Mouse (Mus musculus) small intestine, adult 2 months (tissue): Measurements from ENCODE around the gene Tmem8. TPM values are rescaled to one million over a fixed set of nuclear protein-coding genes. Genes with fewer than 3 reads are reported as not detected.

Experiments
- H3K27ac ChIP-seq: fragments of 200-500 bp; 2 replicates; pipeline ENCODE4 v1.5.1; 2012; ENCODE audit warnings: low read depth, low read length, control low read depth, inconsistent platforms; ENCODE audit not compliant: insufficient read depth
- H3K27me3 ChIP-seq: fragments of 200-500 bp; 2 replicates; pipeline ENCODE4 v1.6.1; 2012; ENCODE audit warnings: mild to moderate bottlenecking, moderate library complexity, low read length, inconsistent platforms; ENCODE audit not compliant: control insufficient read depth, insufficient read depth
- H3K36me3 ChIP-seq: fragments of 200-500 bp; 2 replicates; pipeline ENCODE4 v1.6.1; 2012; ENCODE audit warnings: mild to moderate bottlenecking, low read length, control low read depth, inconsistent platforms; ENCODE audit not compliant: control insufficient read depth, insufficient read depth
- H3K4me1 ChIP-seq: fragments of 200-500 bp; 2 replicates; pipeline ENCODE4 v1.6.1; 2012; ENCODE audit warnings: low read length, inconsistent platforms, mixed read lengths; ENCODE audit not compliant: control insufficient read depth, insufficient read depth, insufficient read length
- H3K4me3 ChIP-seq: fragments of 200-500 bp; 2 replicates; pipeline ENCODE4 v1.5.1; 2012; ENCODE audit warnings: low read depth, mild to moderate bottlenecking, control low read depth, inconsistent platforms, low read length, moderate library complexity
- CTCF ChIP-seq: fragments of 200-500 bp; IDR thresholded peaks from 2 replicates; pipeline ENCODE4 v1.5.1; 2012; ENCODE audit warnings: low read depth, mild to moderate bottlenecking, control low read depth, inconsistent platforms, low read length, moderate library complexity, mixed read lengths; ENCODE audit not compliant: insufficient replicate concordance, insufficient read length; ENCODE audit errors: extremely low read depth
- POLR2A ChIP-seq: fragments of 200-500 bp; IDR thresholded peaks from 2 replicates; pipeline ENCODE4 v1.6.1; 2012; ENCODE audit warnings: low read depth, mild to moderate bottlenecking, control low read depth, inconsistent platforms, low read length, moderate library complexity
- WGBS: fragments of 180-500 bp; shearing (Covaris S2); methylation state at CpG from one replicate; pipeline ENCODE4 v1.1.7; 2018; 5-methylcytosine and 5-hydroxymethylcytosine counted together
- polyA plus RNA-seq: library from polyadenylated mRNA; depleted of rRNA; stranded (reverse); fragments of >200 nt; gene quantifications from 2 replicates; pipeline ENCODE4 v1.2.3, GENCODE M21; 2012

The Tmem8 gene
- polyA plus RNA-seq, 1 experiment = 283 TPM

DNA sequence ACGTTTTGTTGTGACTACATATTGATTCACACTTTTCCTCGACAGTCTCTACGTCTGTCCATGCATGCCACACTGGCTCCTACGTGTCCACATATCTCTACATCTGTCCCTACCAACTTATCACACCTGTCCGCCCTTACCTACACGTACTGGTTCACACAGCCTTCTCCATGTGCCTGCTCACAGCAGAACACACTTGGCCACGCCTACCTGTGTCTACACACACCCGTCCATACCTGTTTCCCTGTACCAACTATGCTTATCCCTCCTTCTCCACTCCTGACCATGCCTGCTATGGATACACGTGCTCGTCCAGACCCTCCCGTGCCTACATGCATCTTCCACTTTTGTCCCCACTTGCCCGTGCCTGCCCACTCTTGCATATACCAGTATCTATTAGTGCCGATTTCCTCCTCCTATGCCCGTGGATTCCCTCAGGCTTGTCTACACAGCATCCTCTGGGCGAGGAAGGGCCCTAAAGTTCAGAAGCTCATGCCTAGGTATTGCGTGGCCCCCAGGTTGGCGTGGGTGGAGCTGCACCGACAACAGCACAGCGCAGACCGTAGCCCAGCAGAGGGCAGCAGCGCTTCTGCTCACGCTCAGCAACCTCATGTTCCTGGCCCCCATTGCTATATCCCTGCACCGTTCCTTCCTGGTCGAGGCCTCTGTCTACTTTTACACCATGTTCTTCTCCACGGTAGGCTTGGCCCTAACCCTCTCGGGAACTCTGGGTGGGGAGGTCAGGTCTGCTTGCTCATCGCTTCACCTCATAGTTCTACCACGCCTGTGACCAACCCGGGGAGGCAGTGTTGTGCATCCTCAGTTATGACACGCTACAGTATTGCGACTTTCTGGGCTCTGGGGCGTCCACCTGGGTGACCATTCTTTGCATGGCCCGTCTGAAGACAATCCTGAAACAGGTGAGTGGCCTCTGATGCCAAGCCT, 6.9 kb downstream of the Tmem8 start:
- no peak overlapping the region for H3K27ac ChIP-seq
- no peaks in the 10 kb centered on the region for H3K27me3 ChIP-seq
- H3K4me3 ChIP-seq = no peak overlapping the region
- 31% methylated on average over 33 of the region's 33 CpGs for WGBS
- H3K4me1 ChIP-seq = peaks cover 25% of the 10 kb centered on the region
- TF ChIP-seq POLR2A (no peak), CTCF (peak; percentile 68)
- peaks cover 18% of the 10 kb centered on the region; the same call in 1 of the 2 replicates for H3K36me3 ChIP-seq

DNA sequence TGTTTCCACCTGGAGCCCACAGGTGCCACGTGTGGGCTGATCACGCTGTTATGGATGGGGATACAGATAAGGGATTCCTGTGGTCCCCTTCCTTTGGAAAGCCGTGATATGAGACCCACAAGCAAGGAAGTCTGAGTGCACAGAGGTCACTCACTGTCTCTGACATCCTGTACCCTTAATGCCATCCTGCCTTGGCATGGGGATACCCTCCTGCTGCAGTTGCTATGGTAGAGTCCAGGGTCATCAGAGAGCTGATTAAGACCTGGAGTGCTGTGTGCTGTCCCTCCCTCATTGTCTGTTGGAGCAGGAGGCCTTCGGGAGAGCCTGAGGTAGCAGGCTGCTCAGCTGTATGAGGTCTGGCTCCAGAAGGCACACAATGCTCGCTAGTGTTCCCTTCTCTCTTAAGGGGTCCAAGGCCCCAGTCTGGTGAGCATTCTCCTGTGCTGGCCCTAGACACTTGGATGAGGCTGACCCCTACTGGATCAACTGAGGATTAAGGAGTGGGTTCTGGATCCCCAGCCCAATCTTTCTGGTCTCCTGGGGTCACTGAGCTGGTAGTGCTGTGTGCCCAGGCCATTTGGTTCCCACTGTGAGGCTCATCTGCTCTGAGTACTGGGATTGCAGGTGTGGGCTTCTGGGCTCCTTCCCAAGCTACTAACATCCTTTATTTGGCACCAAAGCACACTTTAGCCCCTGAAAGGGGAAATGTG, 9.5 kb downstream of the Tmem8 start:
- TF ChIP-seq POLR2A = no peak
- TF ChIP-seq CTCF = peak; percentile 10; the same call in 1 of the 2 replicates
- H3K27me3 ChIP-seq = no peaks in the 10 kb centered on the region
- H3K4me3 ChIP-seq = no peak overlapping the region
- H3K4me1 ChIP-seq = peaks cover 12% of the 10 kb centered on the region
- WGBS = 65% methylated on average over 5 of the region's 5 CpGs
- peaks cover 28% of the 10 kb centered on the region for H3K36me3 ChIP-seq
- no peak overlapping the region for H3K27ac ChIP-seq

DNA sequence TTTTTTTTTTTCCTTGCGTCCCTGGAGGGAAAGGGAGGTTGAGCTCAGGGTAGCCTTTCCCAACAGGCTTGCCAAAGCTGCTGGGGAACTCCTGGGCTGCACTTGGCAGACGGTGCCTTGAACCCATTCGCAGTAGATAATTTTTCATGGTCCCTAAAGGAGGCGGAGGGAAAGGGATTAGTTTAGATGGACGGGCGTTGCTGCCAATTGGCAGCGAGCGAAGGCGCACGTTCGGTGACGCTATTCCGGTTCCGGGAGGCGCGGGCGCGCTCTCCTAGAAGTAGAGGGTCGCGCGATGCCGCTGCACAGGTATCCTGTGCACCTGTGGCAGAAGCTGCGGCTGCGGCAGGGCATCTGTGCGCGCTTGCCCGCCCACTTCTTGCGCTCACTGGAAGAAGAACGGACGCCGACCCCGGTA, 10.2 kb downstream of the Tmem8 start, which contains the start of gene Mrpl28:
TSS of gene Mrpl28 (plus strand) at position 234 of the 418 bp plus-strand sequence.
- under 1% methylated on average over 32 of the region's 32 CpGs for WGBS

DNA sequence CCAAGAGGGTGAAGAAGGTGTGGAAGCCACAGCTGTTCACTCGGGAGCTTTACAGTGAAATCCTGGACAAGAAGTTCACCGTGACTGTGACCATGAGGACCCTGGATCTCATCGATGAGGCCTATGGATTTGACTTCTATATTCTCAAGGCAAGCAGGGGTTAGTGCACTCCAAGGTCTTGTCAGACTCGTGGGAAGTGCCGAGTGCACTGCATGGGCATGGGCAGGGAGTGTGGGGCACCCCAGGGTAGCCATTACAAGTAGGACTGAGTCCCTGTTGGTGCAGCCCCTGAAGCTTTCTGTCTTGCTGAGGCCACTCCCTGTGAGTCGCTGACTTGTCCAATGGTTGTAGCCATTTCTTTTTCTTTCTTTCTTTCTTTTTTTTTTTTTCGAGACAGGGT, 11.5 kb downstream of the Tmem8 start:
- peak overlapping the region; percentile 28 for H3K4me3 ChIP-seq
- H3K27ac ChIP-seq = no peak overlapping the region
- WGBS = 61% methylated on average over 7 of the region's 7 CpGs
- no peak for TF ChIP-seq CTCF
- H3K4me1 ChIP-seq = peaks cover 12% of the 10 kb centered on the region
- H3K27me3 ChIP-seq = no peaks in the 10 kb centered on the region
- peaks cover 31% of the 10 kb centered on the region for H3K36me3 ChIP-seq

More for the DNA sequence above, 10.2 kb downstream of the Tmem8 start, which contains the start of gene Mrpl28:
- Histone ChIP-seq H3K4me1 (peaks cover 12% of the 10 kb centered on the region), H3K27me3 (no peaks in the 10 kb centered on the region), H3K27ac (peak within 1 kb of the TSS; percentile 18), H3K4me3 (peak within 1 kb of the TSS; percentile 89), H3K36me3 (peaks cover 25% of the 10 kb centered on the region)
- TF ChIP-seq CTCF (no peak), POLR2A (peak; percentile 65)

DNA sequence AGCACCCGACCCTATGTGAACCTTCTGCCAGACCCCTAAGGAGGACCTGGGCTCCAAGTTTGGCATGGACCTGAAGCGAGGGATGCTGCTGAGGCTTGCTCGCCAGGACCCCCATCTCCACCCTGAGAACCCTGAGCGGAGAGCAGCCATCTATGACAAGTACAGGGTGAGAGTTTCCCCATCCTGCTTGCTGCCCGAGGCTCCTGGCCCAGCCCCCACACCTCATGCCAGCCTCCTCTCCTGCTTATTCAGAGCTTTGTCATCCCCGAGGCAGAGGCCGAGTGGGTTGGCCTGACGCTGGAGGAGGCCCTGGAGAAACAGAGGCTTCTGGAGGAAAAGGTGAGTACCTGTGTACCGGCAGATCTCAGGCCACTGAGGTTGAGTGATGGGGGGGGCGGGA, 12.1 kb downstream of the Tmem8 start:
- Histone ChIP-seq H3K27ac (no peak overlapping the region), H3K27me3 (no peaks in the 10 kb centered on the region), H3K4me1 (peaks cover 9% of the 10 kb centered on the region), H3K4me3 (no peak overlapping the region), H3K36me3 (peaks cover 36% of the 10 kb centered on the region)
- 92% methylated on average over 10 of the region's 10 CpGs for WGBS
- TF ChIP-seq CTCF = no peak
- no peak for TF ChIP-seq POLR2A

DNA sequence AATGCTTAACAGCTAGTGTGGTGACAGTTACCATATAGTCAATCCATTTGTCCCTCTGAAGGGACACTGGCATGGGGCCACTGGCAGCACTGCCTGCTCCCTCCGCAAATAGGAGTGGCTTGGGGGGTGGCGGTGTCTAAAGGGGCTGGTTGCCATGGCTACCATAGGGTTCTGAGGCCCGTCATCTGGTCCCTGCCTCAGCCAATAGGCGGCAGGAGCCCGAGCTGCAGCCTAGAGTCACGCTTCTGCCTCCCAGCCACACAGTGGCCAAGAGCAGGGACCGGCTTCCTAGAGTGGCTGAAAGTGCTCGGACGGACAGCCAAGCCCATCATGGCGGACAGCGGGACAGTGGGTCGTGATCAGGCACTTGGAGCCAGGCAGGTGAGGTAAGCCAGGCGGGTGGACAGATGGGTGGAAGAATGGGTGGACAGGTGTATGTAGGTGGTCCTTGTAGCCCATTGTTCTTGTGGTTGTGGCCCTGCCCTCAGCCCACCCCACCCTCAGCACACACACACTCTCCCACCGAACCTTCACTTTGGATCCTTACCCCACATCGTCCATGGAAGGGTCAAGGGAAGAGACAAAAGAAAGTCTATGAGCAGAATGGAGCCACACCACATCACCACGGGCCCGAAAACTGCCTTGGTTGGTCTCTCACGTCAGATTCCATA, 18.1 kb downstream of the Tmem8 start:
- H3K27ac ChIP-seq = no peak overlapping the region
- peaks cover 25% of the 10 kb centered on the region for H3K36me3 ChIP-seq
- WGBS = 92% methylated on average over 18 of the region's 18 CpGs
- H3K4me3 ChIP-seq = no peak overlapping the region
- no peaks in the 10 kb centered on the region for H3K27me3 ChIP-seq
- H3K4me1 ChIP-seq = peaks cover 2% of the 10 kb centered on the region; the same call in 1 of the 2 replicates
- no peak for TF ChIP-seq CTCF
